Mouse (Mus musculus) E14TG2a.4 (cell line): ENCODE results near the gene Nedd9.

Experiments
- CTCF ChIP-seq: conservative IDR thresholded peaks from 2 replicates; pipeline ENCODE4 v1.5.1; 2014; ENCODE audit warnings: low read length
- NANOG ChIP-seq: IDR thresholded peaks from 2 replicates; pipeline ENCODE4 v1.6.1; 2014; ENCODE audit warnings: borderline replicate concordance, low read length, mixed read lengths

GRCm38 (mm10) chr13:41517193-41517592, 30.0 kb upstream of the Nedd9 start:
- TF ChIP-seq CTCF (no peak), NANOG (no peak)
